Mouse (Mus musculus) neural tube, embryonic 15.5 days (tissue): Measurements from ENCODE around the gene Mtln. TPM values are rescaled to one million over a fixed set of nuclear protein-coding genes. Genes with fewer than 3 reads are reported as not detected.

Experiments used
- ATAC-seq: fragments of 200-750 bp; cut with Nextera tagmentation; 2 replicates; pipeline ENCODE4 v1.8.0; 2017; ENCODE audit warnings: mild to moderate bottlenecking, moderate TSS enrichment, moderate library complexity; ENCODE audit not compliant: low FRiP score
- H3K27ac ChIP-seq: fragments of 300-500 bp; sonication (generic); replicated peaks from 2 replicates; pipeline ENCODE4 v1.5.1; 2015; ENCODE audit warnings: mild to moderate bottlenecking, inconsistent platforms
- H3K27me3 ChIP-seq: fragments of 300-500 bp; sonication (generic); replicated peaks from 2 replicates; pipeline ENCODE4 v1.6.1; 2015; ENCODE audit warnings: inconsistent platforms
- H3K36me3 ChIP-seq: fragments of 300-500 bp; sonication (generic); 2 replicates; pipeline ENCODE4 v1.6.1; 2015; ENCODE audit warnings: inconsistent platforms
- H3K4me1 ChIP-seq: fragments of 300-500 bp; sonication (generic); 2 replicates; pipeline ENCODE4 v1.6.1; 2015; ENCODE audit warnings: inconsistent platforms
- H3K4me2 ChIP-seq: fragments of 300-500 bp; sonication (generic); 2 replicates; pipeline ENCODE4 v1.6.1; 2015; ENCODE audit warnings: inconsistent platforms, mild to moderate bottlenecking, moderate library complexity
- H3K4me3 ChIP-seq: fragments of 300-500 bp; sonication (generic); replicated peaks from 2 replicates; pipeline ENCODE4 v1.5.1; 2015; ENCODE audit warnings: mild to moderate bottlenecking, inconsistent platforms
- H3K9ac ChIP-seq: fragments of 300-500 bp; sonication (generic); replicated peaks from 2 replicates; pipeline ENCODE4 v1.6.1; 2015; ENCODE audit warnings: mild to moderate bottlenecking, inconsistent platforms
- H3K9me3 ChIP-seq: fragments of 300-500 bp; sonication (generic); replicated peaks from 2 replicates; pipeline ENCODE4 v1.6.1; 2016; ENCODE audit warnings: inconsistent platforms
- WGBS: fragments of 180-500 bp; shearing (Covaris S2); methylation state at CpG from one replicate; pipeline ENCODE4 v1.1.7; 2015; ENCODE audit warnings: mixed read lengths; 5-methylcytosine and 5-hydroxymethylcytosine counted together
- polyA plus RNA-seq: library from polyadenylated mRNA; unstranded; fragments of >200 nt; fragmentation: Nextera tagmentation; extraction: Ambion mirVana; gene quantifications from 2 replicates; pipeline ENCODE4 v1.2.1, GENCODE M21; 2015

The Mtln gene
- polyA plus RNA-seq, 1 experiment from 2014 or later: 61.3 TPM

DNA sequence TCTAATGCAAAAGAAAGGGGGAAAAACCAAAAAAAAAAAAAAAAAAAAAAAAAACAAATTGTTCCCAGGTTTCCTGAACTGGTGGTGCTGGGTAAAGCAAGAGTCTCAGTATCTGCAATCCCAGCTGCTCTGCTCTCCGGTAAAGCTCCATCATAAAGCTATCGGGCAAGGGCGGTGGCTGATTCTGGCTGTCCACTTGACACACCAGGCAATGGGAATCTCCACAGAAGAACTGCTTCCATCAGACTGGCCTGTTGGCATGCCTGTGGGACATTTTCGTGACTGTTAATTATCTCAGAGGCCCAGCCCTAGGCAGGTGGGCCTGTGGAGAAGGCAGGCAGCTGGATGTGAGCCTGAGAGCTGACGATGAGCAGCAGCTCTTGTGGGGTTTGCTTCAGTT is 13.8 kb downstream of the Mtln start:
- H3K4me2 ChIP-seq: no peak overlapping the region
- peaks cover 5% of the 10 kb centered on the region for H3K4me1 ChIP-seq
- 88% methylated on average over 5 of the region's 5 CpGs for WGBS
- H3K27me3 ChIP-seq: no peaks in the 10 kb centered on the region
- H3K27ac ChIP-seq: no peak overlapping the region
- ATAC-seq: no peak
- H3K4me3 ChIP-seq: no peak overlapping the region
- H3K9me3 ChIP-seq: no peaks in the 10 kb centered on the region
- H3K36me3 ChIP-seq: 0 out of 2 replicates have a peak, but pooled peaks cover 2% of the 10 kb centered on the region
- no peak overlapping the region for H3K9ac ChIP-seq

GRCm38 (mm10) chr2:127775013-127775412 is 17.3 kb downstream of the Mtln start:
- H3K27ac ChIP-seq: no peak overlapping the region
- no peaks in the 10 kb centered on the region for H3K27me3 ChIP-seq
- H3K9me3 ChIP-seq: no peaks in the 10 kb centered on the region
- peaks cover 5% of the 10 kb centered on the region for H3K4me1 ChIP-seq
- H3K4me3 ChIP-seq: no peak overlapping the region
- H3K4me2 ChIP-seq: no peak overlapping the region
- H3K9ac ChIP-seq: no peak overlapping the region
- WGBS: 53% methylated on average over 3 of the region's 3 CpGs
- ATAC-seq: peak; percentile 73; the same call in 1 of the 2 replicates
- H3K36me3 ChIP-seq: peaks cover 13% of the 10 kb centered on the region; the same call in 1 of the 2 replicates

- Histone ChIP-seq H3K4me2 (0 out of 2 replicates have a peak overlapping the region, but pooled peaks have one; percentile 22), H3K27ac (no peak overlapping the region), H3K4me3 (no peak overlapping the region), H3K27me3 (no peaks in the 10 kb centered on the region), H3K36me3 (peaks cover 14% of the 10 kb centered on the region; the same call in 1 of the 2 replicates), H3K4me1 (peaks cover 5% of the 10 kb centered on the region), H3K9me3 (no peaks in the 10 kb centered on the region), H3K9ac (peak overlapping the region; percentile 32; the same call in 1 of the 2 replicates)
- ATAC-seq: peak; percentile 59; the same call in 1 of the 2 replicates
- WGBS: 21% methylated on average over 1 of the region's 1 CpGs
Measured at GRCm38 (mm10) chr2:127774578-127774941, 17.7 kb downstream of the Mtln start.

DNA sequence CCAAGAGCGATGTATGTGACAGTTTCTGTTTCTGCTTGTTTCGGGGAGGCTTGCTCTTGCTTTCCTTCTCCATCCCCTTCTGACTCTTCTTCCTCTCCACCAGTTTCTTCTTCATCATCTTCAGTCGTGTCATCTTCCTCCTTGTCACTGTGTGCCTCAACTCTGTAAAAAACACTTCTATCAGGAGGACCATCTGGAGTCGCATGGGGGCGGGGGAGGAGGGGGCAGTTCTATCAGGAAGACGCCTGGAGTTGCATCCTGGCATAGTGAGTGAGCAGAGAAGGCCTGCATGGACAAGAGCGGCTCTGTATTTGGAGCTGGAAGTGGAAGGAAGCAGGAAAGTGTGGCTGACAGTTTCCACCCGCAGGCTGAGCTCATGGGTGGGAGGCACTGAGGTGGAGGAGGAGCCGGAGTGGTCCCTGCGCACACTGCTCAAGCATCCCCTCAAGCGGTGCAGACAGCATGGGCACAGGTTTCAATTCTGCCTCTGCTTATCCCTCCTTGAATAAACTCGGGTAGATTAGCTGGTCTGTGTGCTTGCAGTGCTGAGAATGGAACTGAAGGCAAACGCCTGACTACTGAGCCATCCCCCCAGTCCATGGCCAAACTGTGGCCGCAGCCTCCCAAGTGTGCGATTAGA is 18.2 kb downstream of the Mtln start:
- ATAC-seq: peak; percentile 68; the same call in 1 of the 2 replicates
- H3K4me2 ChIP-seq: peak overlapping the region; percentile 22
- no peaks in the 10 kb centered on the region for H3K27me3 ChIP-seq
- H3K4me1 ChIP-seq: peaks cover 5% of the 10 kb centered on the region
- H3K9ac ChIP-seq: peak overlapping the region; percentile 32
- WGBS: 37% methylated on average over 15 of the region's 15 CpGs
- no peaks in the 10 kb centered on the region for H3K9me3 ChIP-seq
- no peak overlapping the region for H3K4me3 ChIP-seq
- H3K36me3 ChIP-seq: peaks cover 17% of the 10 kb centered on the region
- peak overlapping the region; percentile 37; the same call in 1 of the 2 replicates for H3K27ac ChIP-seq

DNA sequence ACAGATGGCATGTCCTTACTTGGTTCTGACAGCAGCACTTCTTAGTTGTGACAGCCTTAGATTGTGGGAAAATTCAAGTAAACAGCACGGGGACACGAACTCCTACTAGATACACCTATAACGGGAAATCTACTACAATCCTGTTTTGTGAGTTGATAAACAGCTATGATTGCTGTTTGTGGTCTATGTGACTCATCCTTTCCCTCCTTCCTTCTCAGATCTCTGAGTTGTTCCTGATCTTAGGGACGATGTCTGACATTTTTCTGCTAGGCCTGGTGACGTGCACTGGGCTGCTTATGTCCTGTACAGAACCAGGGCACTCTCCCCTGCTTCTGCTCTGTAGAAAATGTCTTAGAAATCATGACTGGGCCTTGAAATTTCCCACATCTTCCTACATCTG is 30.7 kb downstream of the Mtln start:
- H3K4me2 ChIP-seq: no peak overlapping the region
- H3K27ac ChIP-seq: no peak overlapping the region
- ATAC-seq: no peak
- no peaks in the 10 kb centered on the region for H3K27me3 ChIP-seq
- H3K4me1 ChIP-seq: peaks cover 5% of the 10 kb centered on the region; the same call in 1 of the 2 replicates
- H3K9me3 ChIP-seq: no peaks in the 10 kb centered on the region
- no peak overlapping the region for H3K4me3 ChIP-seq
- H3K36me3 ChIP-seq: peaks cover 23% of the 10 kb centered on the region
- WGBS: 96% methylated on average over 5 of the region's 5 CpGs
- H3K9ac ChIP-seq: no peak overlapping the region

- no peak for ATAC-seq
- Histone ChIP-seq H3K27me3 (no peaks in the 10 kb centered on the region), H3K36me3 (peaks cover 23% of the 10 kb centered on the region), H3K4me2 (no peak overlapping the region), H3K9me3 (no peaks in the 10 kb centered on the region), H3K4me3 (no peak overlapping the region), H3K4me1 (peaks cover 5% of the 10 kb centered on the region; the same call in 1 of the 2 replicates), H3K27ac (no peak overlapping the region), H3K9ac (no peak overlapping the region)
- WGBS: 76% methylated on average over 10 of the region's 10 CpGs
Measured at GRCm38 (mm10) chr2:127760429-127761000, 31.8 kb downstream of the Mtln start.

DNA sequence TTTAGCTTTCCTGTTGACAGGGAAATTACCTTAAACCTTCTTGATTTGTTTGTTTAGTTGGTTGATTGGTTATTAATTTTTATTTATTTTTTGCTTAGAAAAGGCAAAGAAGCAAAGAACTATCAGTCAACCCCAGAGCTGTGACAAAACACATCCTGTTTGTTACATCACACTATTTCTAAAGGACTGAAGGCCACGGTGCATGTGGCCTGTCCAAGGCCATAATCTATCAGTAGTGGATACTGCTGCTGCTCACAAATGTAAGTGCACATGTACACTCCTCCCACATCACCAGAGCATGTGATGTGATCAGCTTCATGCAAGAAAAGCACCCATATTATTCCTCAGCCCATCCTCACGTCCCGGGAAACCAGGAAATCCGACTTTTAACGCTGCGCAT is 32.3 kb downstream of the Mtln start:
- 96% methylated on average over 6 of the region's 6 CpGs for WGBS

GRCm38 (mm10) chr2:127759157-127759880 is 33.0 kb downstream of the Mtln start:
- Histone ChIP-seq H3K27ac (no peak overlapping the region), H3K4me1 (peaks cover 5% of the 10 kb centered on the region; the same call in 1 of the 2 replicates), H3K4me3 (no peak overlapping the region), H3K27me3 (no peaks in the 10 kb centered on the region), H3K9ac (no peak overlapping the region), H3K4me2 (no peak overlapping the region), H3K9me3 (no peaks in the 10 kb centered on the region), H3K36me3 (peaks cover 20% of the 10 kb centered on the region)
- ATAC-seq: no peak
- WGBS: 93% methylated on average over 5 of the region's 5 CpGs

More for the DNA sequence above, 32.3 kb downstream of the Mtln start:
- Histone ChIP-seq H3K4me1 (peaks cover 5% of the 10 kb centered on the region; the same call in 1 of the 2 replicates), H3K27me3 (no peaks in the 10 kb centered on the region), H3K9me3 (no peaks in the 10 kb centered on the region), H3K4me3 (no peak overlapping the region), H3K27ac (no peak overlapping the region), H3K9ac (no peak overlapping the region), H3K4me2 (no peak overlapping the region), H3K36me3 (peaks cover 23% of the 10 kb centered on the region)
- no peak for ATAC-seq

- no peak overlapping the region for H3K9ac ChIP-seq
- peaks cover 5% of the 10 kb centered on the region; the same call in 1 of the 2 replicates for H3K4me1 ChIP-seq
- no peak overlapping the region for H3K4me3 ChIP-seq
- H3K27ac ChIP-seq: peak overlapping the region; percentile 24; the same call in 1 of the 2 replicates
- H3K9me3 ChIP-seq: no peaks in the 10 kb centered on the region
- H3K4me2 ChIP-seq: no peak overlapping the region
- 24% methylated on average over 8 of the region's 8 CpGs for WGBS
- H3K27me3 ChIP-seq: no peaks in the 10 kb centered on the region
- ATAC-seq: peak; percentile 31; the same call in 1 of the 2 replicates
- peaks cover 15% of the 10 kb centered on the region for H3K36me3 ChIP-seq
Measured at GRCm38 (mm10) chr2:127757171-127757570, 35.1 kb downstream of the Mtln start.

DNA sequence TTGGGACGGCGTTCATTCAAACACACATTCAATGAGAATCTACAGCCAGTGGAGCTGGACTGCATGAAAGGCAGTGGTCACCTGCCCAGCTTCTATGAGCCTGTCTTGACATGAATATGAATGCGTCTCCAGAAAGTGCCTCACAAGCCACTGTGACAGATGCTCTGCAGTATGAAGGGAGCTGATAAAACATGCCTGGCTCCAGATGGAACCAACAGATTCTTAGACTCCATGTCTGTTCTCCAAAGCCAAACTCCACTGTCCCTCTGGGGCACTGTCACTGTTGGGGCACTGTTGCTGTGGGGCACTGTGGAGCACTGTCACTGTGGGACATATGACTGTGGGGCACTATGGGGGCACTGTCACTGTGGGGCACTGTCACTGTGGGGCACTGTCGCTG is 38.2 kb downstream of the Mtln start:
- H3K4me3 ChIP-seq: no peak overlapping the region
- no peaks in the 10 kb centered on the region for H3K36me3 ChIP-seq
- no peak for ATAC-seq
- H3K9ac ChIP-seq: no peak overlapping the region
- no peak overlapping the region for H3K27ac ChIP-seq
- no peaks in the 10 kb centered on the region for H3K9me3 ChIP-seq
- peaks cover 5% of the 10 kb centered on the region; the same call in 1 of the 2 replicates for H3K4me1 ChIP-seq
- WGBS: 92% methylated on average over 4 of the region's 4 CpGs
- no peak overlapping the region for H3K4me2 ChIP-seq
- no peaks in the 10 kb centered on the region for H3K27me3 ChIP-seq

DNA sequence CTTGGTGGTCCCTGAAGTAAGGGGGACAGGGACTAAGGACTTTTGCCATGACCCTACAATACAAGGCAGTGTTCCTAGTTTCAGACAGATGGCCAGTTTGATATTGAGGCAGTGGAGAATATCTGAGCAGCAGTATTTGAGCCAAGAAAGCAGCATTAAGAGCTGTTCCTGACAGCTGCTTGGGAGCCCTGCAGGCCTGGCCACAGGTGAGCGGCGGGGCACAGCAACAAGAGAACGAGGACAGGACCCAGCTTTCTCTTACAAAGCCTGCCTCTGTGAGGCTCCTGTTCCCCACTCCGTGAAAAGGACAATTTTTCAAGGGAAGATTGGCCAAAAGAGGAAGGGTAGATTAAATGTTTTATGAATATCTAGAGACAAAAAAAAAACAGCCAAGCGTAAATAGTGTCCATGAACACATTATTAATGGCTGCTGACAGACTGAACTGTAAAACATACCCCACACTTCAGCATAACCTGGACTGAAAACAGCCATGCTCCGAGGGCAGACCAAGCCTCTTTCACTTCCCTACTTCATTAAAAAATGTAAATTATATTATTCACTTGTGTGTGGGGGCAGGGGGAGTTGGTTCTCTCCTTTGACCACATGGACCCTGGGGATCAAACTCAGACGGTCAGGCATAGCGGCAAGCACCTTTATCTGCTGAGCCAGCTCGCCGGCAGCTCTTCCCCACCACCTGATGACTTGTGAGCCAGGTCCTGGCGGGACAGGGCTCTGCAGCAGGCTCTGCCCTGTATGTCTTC is 40.3 kb downstream of the Mtln start:
- H3K27ac ChIP-seq: no peak overlapping the region
- no peaks in the 10 kb centered on the region for H3K27me3 ChIP-seq
- H3K4me2 ChIP-seq: no peak overlapping the region
- no peak overlapping the region for H3K9ac ChIP-seq
- no peaks in the 10 kb centered on the region for H3K9me3 ChIP-seq
- no peak overlapping the region for H3K4me3 ChIP-seq
- H3K4me1 ChIP-seq: no peaks in the 10 kb centered on the region
- 69% methylated on average over 11 of the region's 11 CpGs for WGBS
- ATAC-seq: no peak
- no peaks in the 10 kb centered on the region for H3K36me3 ChIP-seq
